Mouse (Mus musculus) MN1 (cell line): ENCODE results near the gene Tmem273.

ENCODE experiments used
- DNase-seq: peaks from one replicate; pipeline ENCODE4 v3.0.0-alpha.2; 2016; ENCODE audit warnings: low spot score

The Tmem273 gene

DNA sequence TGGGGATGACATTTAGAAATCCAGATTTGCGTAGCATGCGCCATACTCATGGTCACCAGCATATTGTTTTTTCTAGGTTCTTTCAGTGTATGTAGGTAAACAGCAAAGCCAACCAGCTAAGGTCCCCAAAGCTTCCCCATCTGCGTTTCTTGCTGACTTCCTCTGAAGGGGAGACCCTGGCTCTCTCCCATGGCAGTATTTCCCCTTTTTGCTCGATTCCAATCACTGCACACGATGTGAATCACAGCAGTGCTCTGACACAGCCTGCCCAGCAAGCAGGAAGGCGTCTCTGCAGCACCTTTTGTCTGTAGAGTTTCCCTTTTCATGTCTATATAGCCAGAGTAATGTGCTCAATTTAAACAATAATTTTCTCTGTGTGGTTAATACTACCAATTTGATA, 26.7 kb downstream of the Tmem273 start:
- DNase-seq, result no peak

DNA sequence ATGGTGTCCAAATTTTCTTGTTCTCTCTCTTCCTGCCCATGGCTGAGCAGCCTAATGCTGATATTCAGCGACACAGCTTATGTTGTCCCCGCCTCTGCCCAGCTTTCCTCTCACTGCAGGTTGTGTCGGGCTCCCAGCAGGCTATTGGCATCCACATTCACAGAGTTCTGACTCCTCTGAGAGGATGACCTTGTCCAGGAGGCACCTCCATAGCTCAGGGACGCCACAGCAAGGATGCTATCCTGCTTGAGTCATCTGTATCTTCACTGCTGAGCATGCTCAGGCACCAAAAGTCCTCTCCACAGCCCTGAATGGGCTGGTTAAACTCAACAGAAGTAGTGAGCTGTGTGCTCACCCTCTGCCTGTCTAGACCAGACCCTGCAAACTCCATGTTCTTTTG, 29.2 kb downstream of the Tmem273 start:
- no peak for DNase-seq

DNA sequence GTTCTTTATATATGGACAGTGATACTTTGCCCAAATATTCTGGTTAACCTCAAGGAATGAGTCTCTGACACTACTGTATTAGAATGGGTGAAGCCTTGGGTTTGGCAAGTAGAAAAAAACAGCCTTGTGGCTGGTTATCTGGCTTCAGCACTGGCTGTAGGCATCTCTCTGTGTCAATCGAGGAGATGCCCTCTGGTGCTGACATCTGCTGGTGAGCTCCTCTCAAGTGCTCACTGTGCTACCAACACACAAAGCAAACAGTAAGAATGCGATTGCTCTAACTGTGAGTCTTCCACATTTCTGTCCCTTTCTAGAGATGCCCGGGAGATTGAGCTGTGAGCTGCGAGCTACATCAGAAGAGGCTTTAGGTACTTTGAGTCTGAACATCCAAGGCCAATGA, 30.8 kb downstream of the Tmem273 start:
- DNase-seq, result no peak

DNA sequence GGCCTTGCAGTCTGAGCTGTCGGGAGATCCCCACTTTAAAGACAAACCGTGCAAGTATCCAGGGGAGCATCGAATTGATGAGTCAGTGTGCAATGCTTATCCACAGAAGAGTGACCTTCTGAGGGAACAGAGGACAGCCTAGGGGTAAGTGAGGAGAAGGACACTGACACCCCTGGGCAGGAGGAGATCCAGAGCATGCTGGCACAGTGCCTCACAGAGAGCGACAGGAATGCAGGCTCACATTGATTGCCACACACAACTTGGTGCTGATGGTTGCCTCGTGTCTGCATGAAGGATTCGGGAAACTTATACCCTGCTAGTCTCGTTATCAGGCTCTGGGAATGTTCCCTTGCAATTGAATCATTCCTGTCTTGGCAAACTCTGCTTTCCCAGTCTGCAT, 31.5 kb downstream of the Tmem273 start:
- DNase-seq, result no peak

DNA sequence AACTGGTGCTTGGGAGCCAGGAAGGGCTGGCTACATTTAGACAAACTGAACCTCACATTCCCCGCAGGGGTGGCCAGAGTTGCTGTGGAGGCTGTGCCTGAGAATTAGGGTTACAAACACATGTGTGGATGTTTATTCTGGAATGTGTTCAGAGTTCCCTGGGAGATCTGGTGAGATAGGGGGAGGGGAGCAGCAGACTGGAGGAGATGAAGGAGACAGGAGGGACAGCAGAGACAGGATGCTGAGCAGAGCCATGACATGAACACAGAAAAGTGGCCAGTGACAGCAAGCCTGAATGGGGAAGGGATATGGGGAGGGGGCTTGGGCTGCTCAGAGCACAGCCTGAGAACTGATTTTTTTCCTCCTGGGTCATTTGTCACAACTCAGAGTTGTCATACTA, 33.5 kb downstream of the Tmem273 start:
- DNase-seq, result no peak

DNA sequence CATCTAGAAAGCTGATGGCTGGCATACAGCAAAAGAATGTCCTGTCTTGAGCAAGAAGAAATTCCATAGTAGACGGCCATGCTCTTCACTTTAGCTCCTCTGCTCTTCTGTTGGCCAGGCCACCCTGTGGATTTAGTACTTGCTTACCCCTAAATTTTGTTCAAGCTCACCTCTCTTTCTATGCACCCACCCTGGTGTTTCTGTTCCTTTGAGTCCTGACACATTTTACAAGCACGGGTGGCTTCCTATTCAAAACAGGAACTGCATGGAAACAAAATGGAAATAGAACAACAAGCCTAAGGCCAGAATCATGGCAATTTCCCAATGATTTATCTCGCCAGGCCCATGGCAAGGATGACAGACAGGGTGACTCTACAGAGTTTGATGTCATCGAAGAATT, 37.0 kb downstream of the Tmem273 start:
- no peak for DNase-seq

DNA sequence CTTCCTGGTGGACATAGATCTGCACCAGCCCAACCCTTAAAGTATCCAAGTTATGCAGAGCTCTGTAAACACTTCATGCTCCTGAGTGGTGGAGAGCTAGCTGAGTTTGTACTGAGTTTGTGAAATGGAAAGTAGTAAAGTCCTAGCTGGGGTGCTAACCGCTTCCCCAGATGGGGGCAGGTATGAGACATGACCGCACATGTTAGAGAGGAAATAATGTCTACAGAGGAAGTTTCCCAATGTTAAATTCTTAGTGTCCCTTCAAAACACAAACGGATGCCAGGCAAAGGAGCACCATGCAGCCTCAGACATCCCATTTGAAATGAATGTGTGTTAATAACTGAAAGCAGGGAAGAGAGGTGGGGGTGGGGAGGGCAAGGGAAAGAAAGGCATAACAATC, 38.1 kb downstream of the Tmem273 start:
- no peak for DNase-seq

DNA sequence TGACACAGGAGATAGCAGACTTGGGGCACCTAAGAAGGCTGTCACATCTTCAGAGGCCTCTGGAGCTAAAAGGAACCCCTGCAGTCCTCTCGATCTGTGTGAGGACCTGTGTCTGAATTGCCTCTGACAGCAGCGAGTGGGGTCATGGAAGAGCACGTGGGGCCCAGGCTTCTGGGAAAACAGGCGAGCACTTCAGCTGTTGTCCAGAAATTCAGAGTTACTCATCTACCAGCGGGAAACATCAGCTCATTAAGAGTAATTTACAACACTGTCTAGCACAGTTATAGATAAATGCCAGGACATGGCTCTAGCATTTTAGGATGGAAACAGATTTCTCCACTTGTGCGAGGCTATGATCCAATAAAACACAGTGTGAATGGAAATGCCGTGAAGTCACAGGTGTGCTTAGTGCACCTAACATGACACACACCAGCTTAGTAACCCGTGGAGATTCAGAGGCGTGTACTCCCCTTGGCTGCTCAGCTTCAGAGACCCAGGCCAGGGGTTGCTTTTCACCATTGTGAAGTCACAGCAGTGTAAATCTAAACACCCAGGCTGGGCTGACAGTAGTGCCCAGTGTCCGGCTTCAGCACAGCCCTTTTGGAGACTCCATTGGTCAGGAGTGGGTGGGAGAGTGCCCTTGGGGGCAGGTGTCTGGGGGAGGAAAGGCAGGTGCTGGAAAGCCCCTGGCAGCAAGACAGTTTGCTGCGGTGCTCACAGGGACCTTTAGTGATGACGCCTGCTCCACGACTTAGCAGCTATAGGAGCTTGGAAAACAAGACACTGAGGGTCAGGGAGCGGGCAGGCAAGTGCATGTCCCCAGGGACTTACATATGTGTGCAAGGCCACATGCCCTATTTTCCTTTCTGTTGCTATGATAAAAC, 38.7 kb downstream of the Tmem273 start:
- no peak for DNase-seq

DNA sequence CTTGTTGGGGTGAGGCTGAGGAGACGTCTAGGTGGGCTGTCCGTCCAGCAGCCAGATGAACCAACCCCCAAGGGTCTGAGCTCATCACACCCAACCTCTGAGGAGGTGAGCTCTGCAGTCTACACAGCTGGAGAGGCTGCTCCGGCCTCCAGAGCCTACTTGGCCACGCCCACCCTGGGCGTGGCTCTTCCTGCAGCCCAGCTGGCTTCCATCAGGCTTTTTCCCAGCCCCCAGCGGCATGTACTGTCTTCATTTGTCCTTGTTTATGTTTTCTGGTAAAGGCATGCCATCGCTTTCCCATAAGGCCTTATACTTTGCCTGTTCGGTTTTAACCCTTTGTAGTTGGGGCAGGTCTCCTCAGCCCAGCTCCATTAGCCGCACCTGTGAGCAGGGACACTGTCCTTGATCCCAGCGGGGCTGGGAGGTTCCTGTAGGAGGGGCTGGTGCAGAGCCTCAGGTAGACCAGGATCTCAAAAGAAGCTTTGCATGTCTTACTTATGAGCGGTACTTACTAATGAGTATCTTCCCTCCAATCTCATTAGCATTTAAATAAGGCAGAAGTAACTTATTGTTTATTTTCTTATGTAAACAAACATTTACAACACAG, 39.8 kb downstream of the Tmem273 start:
- DNase-seq, result no peak

DNA sequence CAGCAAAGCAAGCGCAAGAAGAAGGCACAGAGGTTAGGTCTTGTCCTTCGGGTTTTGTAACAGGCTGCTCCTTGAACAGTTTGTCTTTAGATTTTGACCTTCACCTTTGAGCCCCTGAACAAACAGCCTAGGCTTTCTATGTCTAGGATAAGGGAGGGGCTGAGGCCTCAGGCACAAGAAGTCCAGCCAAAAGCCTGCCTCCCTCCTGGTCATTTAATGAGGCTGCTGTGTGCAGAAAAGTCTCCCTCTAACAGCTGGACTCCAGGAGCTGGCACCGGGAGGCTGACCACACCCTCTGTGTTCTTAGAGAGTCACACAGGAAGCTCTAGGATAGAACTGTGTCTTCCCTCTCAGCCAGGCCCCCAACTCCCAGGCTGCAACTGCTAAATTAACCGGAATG, 41.4 kb downstream of the Tmem273 start:
- DNase-seq, result no peak

DNA sequence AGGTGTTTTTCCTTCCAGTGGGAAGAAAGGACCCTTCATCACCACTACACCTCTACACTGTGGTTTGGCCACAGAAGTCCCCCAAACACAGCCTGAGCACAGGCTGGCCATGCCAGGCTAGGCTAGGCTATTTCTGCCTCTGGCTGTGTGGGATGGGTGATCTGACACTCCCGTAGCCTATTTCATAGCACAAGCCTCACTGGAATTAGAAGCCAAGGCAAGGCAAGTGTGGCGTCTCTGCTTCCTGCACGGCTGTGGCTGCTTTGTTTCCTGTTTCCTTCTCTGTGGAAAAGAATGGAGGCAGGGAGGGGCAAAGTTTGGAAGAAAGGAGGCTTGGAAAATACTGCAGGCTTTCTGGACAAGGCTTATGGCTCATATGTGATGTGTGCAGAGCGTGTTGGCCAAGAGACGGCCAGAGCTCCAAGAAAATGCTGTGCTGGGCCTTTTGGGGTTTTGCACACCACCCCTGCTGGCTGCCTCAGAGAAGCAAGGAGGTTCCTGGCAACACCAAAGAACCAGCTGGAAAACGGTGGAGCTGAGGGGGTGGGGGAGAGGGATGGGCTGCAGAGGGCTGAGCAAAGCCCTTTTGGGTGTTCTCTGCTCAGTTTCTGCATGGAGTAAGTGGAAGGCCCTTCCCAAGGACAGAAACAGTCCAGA, 42.4 kb downstream of the Tmem273 start:
- DNase-seq, result no peak

DNA sequence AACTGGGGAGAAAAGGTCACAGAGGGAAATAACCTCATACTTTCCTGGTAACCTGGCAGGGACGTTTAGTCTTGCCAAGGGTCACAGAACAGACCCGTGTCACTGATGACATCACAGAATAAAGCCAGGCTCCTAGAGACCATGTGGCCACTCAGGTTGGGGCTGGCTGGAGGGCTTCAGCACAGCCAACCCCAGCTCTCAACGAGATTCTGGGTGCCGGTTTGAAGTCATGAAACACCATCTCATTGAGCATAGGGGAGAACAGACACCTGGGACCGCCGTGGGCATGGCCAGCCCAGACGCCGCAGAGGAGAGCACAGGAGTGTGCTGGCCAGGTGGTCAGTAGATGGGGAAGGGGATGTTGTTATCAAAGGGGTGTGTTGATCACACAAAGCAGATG, 48.1 kb downstream of the Tmem273 start, which contains the start of gene Fam170b:
Fam170b (plus strand) TSS at position 116 of the 400 bp plus-strand sequence.
- DNase-seq, result no peak

DNA sequence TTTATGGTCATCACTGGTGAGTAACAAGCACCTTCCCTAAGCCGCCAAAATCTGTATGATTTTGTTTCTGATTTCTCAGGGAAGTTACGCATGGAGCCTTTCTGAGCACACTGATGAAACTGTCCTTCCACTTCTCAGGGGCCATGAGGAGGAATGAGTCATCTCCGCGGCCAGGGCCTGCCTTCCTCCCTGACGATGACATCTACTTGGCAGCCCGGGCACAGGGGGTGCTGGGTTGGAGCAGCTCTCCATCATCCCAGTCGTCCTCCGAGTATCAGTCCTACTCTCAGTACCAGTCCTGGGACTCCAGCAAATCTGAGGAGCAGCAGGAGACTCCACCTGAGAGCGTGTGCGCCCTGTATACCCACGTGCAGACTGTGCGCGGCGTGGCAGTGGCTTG, 49.4 kb downstream of the Tmem273 start:
- DNase-seq, result no peak

DNA sequence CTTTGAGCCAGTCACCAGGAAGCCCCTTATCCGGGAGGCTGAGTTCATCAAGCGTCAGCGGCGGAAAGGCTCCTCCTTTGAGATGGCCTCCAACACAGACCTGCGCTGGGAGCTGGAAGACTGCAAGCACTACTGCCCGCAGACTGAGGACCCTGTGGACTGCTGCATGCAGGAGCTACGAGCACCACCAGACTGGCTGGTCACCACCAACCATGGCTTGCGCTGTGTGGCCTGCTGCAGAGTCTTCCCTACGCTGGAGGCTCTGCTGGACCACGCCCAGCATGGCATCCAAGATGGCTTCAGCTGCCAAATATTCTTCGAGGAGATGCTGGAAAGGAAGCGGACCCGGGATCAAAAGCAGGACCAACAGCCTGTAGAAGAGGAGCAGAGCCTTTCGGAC, 49.8 kb downstream of the Tmem273 start:
- no peak for DNase-seq

DNA sequence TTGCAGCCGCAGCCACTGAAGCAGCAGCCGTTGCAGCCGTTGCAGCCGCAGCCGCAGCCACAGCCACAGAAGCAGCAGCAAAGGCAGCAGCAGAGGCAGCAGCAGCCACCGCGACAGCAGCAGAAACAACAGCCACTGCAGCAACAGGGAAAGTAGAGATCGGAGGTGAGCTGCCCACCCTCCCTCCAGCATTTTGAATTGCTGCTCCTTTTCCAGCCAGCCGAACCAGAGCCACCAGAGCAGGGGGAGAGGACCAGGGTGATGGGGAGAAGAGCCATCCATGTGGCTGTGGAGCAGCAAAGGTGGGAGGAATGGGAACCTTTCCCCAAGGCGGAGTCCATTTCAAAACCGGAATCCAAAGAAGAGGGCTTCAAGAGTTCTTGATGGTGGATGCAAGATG, 50.4 kb downstream of the Tmem273 start:
- no peak for DNase-seq

DNA sequence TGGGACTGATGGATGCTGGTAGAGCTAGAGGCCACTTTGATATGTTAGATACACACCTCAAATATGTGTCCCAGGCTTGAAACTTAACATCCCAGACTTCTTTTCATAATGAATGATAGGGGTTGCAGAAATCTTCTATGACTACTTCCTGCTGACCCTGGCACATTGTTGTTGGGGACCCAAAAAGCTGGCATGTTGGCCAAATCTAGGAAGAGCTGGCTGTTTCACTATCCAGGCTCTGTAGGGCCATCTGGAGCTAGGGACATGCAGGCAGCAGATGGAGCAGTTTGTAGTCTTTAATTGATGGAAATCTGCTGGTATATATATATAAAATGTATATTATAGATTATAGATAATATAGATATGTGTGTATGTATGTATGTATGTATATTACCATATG, 56.3 kb downstream of the Tmem273 start:
- no peak for DNase-seq

DNA sequence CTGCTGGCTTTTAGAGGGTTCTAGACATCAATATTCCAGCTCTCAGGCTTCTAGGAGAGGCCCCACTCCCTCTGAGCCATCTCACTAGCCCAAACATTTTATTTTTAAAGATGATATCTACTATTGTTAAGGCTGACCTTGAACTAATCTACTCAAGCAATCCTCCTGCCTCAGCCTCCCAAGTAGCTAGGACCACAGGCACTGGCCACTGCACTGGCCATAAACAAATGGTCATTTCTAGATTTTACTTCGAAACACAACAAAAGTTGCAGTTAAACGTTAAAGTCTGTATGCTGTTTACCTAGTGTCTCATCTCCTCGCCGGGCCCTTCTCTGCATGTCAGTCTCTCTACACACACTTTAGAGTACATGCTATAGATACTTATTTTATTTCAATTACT, 68.3 kb downstream of the Tmem273 start:
- no peak for DNase-seq

DNA sequence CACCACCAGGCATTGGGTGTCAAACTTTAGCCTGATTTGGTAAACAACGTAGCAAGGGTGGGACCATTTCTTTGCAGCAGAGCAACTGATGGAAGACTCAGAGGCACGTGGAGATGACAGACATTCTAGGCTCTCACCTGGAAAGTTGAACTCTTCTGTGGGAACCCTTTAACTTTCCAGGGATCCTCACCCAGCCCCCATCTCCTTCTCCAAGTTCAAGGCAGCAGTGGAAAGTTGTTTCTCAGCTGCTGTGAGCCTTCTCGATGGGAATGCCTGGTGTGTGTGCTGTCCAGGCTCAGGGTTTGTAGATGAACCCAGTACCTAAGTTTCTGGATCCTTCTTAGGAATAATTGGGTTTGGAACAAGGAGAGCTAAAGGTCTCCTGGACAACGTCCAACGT, 70.5 kb downstream of the Tmem273 start:
- DNase-seq, result no peak

DNA sequence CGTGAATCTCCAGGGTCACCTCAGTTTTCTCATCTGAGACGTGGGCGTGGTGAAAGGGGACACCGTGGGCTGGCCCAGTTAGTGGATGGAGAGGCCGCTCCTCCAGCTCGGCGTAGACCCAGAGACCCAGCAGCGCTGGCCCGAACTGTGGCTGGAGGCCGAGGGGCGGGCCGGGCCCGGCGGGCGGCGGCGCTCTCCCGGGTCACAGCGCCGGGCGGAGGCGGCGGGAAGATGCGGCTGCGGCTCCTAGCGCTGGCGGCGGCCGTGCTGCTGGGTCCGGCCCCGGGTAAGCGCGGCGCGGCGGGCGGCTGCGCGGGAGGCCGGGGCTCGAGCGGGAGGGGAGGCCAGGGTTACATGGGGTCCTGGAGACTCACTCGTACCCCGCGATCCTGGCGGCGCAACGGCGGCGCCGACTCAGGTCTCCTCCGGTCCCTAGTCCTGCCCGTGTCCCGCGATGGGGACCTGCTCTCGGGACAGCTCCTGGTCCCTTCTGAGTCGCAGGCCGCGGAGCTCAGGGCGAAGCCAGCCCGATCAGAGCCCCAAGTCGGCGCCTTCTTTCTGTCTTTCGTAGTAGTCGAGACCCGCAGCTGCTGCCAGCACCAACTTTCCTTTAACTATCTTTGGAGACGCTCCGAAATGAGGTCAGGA, 71.0 kb downstream of the Tmem273 start, which contains the start of gene Vstm4:
Vstm4 (plus strand) TSS at position 76 of the 648 bp plus-strand sequence.
- DNase-seq, result no peak

DNA sequence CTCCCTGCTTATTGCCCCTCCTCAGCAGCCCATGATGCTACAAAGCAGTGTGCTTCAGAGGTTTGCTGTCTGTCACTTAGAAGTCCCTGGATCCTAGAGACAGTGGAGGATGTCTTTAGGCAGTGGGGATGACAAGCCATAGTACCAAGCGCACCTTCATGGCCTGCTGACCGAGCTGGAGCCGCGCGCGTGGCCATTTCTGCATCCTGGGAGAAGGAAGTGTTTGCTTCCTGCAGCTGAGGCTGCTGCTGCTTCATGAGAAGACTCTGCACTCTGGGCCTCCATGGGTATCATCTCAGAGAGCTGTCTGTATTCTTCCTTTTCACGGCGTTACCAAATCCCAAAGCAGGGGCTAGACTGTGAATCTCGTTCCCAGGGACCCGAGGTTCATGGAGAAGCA, 72.6 kb downstream of the Tmem273 start:
- no peak for DNase-seq

DNA sequence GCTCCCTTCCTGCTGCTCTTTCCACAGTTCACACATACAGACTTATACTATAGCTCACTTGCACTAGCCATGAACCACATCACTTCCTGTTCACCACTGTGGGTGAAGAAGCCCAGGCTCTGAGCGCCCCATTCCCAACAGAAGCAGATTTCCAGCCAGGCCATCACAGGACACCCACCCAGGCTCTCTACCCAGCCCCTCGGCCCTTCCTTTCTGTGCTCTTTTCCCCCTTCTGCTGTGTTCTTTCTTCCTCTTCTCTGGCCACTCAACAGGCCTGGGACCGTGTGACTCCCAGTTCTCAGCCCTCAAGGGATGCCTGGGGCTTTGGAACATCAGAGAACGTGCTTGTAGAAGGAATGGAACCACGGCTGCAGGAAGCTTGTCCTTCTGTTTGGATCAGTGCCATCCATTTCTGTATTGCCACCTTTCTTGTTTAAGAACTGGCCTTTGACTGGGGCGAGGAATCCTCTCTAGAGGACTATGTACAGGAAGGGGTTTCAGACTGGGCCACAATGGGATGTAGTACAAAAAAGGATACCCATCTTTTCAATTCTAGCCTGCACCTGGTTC, 73.3 kb downstream of the Tmem273 start:
- DNase-seq, result no peak
